Mouse (Mus musculus) hindbrain, embryonic 16.5 days (tissue): Measurements from ENCODE around the gene Ticrr. TPM values are rescaled to one million over a fixed set of nuclear protein-coding genes. Genes with fewer than 3 reads are reported as not detected.

ENCODE experiments used
- ATAC-seq: fragments of 200-750 bp; cut with Nextera tagmentation; 2 replicates; pipeline ENCODE4 v1.8.0; 2017; ENCODE audit warnings: moderate TSS enrichment, moderate library complexity
- H3K27ac ChIP-seq: fragments of 300-500 bp; sonication (generic); 2 replicates; pipeline ENCODE4 v1.5.1; 2014; ENCODE audit warnings: low read depth, mild to moderate bottlenecking, control low read depth, low read length, moderate library complexity
- H3K27me3 ChIP-seq: fragments of 300-500 bp; sonication (generic); replicated peaks from 2 replicates; pipeline ENCODE4 v1.6.1; 2014; ENCODE audit warnings: low read length; ENCODE audit not compliant: control insufficient read depth, insufficient read depth
- H3K36me3 ChIP-seq: fragments of 300-500 bp; sonication (generic); 2 replicates; pipeline ENCODE4 v1.6.1; 2014; ENCODE audit warnings: mild to moderate bottlenecking, low read length, moderate library complexity, mixed read lengths; ENCODE audit not compliant: control insufficient read depth, insufficient read depth
- H3K4me1 ChIP-seq: fragments of 300-500 bp; sonication (generic); 2 replicates; pipeline ENCODE4 v1.6.1; 2014; ENCODE audit warnings: low read depth, low read length; ENCODE audit not compliant: control insufficient read depth, insufficient read depth
- H3K4me2 ChIP-seq: fragments of 300-500 bp; sonication (generic); 2 replicates; pipeline ENCODE4 v1.6.1; 2014; ENCODE audit warnings: mild to moderate bottlenecking, low read length, control low read depth, moderate library complexity
- H3K4me3 ChIP-seq: fragments of 300-500 bp; sonication (generic); 2 replicates; pipeline ENCODE4 v1.5.1; 2014; ENCODE audit warnings: mild to moderate bottlenecking, low read length, control low read depth, moderate library complexity
- H3K9ac ChIP-seq: fragments of 300-500 bp; sonication (generic); 2 replicates; pipeline ENCODE4 v1.6.1; 2014; ENCODE audit warnings: low read depth, mild to moderate bottlenecking, control low read depth, low read length, moderate library complexity
- H3K9me3 ChIP-seq: fragments of 300-500 bp; sonication (generic); 2 replicates; pipeline ENCODE4 v1.6.1; 2014; ENCODE audit warnings: mild to moderate bottlenecking, low read length, moderate library complexity; ENCODE audit not compliant: control insufficient read depth
- WGBS: fragments of 180-500 bp; shearing (Covaris S2); extraction: QIAGEN DNeasy Blood & Tissue Kit; methylation state at CpG from one replicate; pipeline ENCODE4 v1.1.7; 2014; 5-methylcytosine and 5-hydroxymethylcytosine counted together
- polyA plus RNA-seq: library from polyadenylated mRNA; unstranded; fragments of >200 nt; fragmentation: Nextera tagmentation; extraction: Ambion mirVana; gene quantifications from 2 replicates; pipeline ENCODE4 v1.2.1, GENCODE M21; 2015

Gene Ticrr
- polyA plus RNA-seq, 1 experiment from 2014 or later: 1.8 TPM

GRCm38 (mm10) chr7:79734563-79734962 is 74.6 kb downstream of the Ticrr start:
- ATAC-seq: no peak; the same call in 1 of the 2 replicates
- H3K9me3 ChIP-seq: no peaks in the 10 kb centered on the region

GRCm38 (mm10) chr7:79736511-79736910 is 76.5 kb downstream of the Ticrr start:
- Histone ChIP-seq H3K36me3 (peaks cover 4% of the 10 kb centered on the region; the same call in 1 of the 2 replicates), H3K9me3 (no peaks in the 10 kb centered on the region), H3K4me2 (no peak overlapping the region), H3K27ac (no peak overlapping the region), H3K27me3 (no peaks in the 10 kb centered on the region), H3K4me3 (no peak overlapping the region), H3K9ac (no peak overlapping the region), H3K4me1 (no peaks in the 10 kb centered on the region)
- ATAC-seq: no peak
- WGBS: 93% methylated on average over 14 of the region's 14 CpGs

More at GRCm38 (mm10) chr7:79734563-79734962, 74.6 kb downstream of the Ticrr start:
- 74% methylated on average over 8 of the region's 8 CpGs for WGBS
- Histone ChIP-seq H3K27me3 (no peaks in the 10 kb centered on the region), H3K4me1 (no peaks in the 10 kb centered on the region), H3K36me3 (peaks cover 4% of the 10 kb centered on the region; the same call in 1 of the 2 replicates), H3K9ac (no peak overlapping the region), H3K4me2 (no peak overlapping the region), H3K27ac (no peak overlapping the region), H3K4me3 (no peak overlapping the region)

DNA sequence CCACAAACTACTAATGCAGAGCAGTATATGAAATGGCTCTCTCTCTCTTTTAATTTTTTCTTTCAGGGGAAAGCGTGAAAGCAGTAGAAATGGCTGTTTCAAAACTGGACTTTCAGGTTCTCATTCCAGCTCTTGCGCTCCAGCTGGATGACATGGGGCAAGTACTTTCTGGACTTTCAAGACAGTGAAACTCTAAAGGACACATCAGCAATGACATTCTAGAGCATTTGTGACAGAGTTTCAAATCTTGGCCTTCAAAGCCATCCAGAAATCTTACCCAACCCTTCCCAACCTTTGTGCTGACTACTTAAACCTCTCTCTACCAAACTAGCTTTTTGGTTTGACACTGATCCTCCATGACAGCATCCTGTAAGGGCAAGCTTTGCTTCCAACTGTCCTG is 78.9 kb downstream of the Ticrr start:
- no peak overlapping the region for H3K9ac ChIP-seq
- no peaks in the 10 kb centered on the region for H3K9me3 ChIP-seq
- peaks cover 6% of the 10 kb centered on the region for H3K4me1 ChIP-seq
- H3K4me2 ChIP-seq: no peak overlapping the region
- no peak overlapping the region for H3K27ac ChIP-seq
- H3K36me3 ChIP-seq: peaks cover 4% of the 10 kb centered on the region; the same call in 1 of the 2 replicates
- no peak overlapping the region for H3K4me3 ChIP-seq
- no peaks in the 10 kb centered on the region for H3K27me3 ChIP-seq
- ATAC-seq: no peak
- WGBS: 93% methylated on average over 2 of the region's 2 CpGs

- ATAC-seq: no peak
- Histone ChIP-seq H3K9ac (no peak overlapping the region), H3K27me3 (no peaks in the 10 kb centered on the region), H3K36me3 (peaks cover 4% of the 10 kb centered on the region; the same call in 1 of the 2 replicates), H3K9me3 (no peaks in the 10 kb centered on the region), H3K4me2 (no peak overlapping the region), H3K4me1 (peaks cover 6% of the 10 kb centered on the region), H3K4me3 (no peak overlapping the region), H3K27ac (no peak overlapping the region)
- WGBS: 77% methylated on average over 4 of the region's 4 CpGs
These were observed 80.3 kb downstream of the Ticrr start for GRCm38 (mm10) chr7:79740279-79740678.

DNA sequence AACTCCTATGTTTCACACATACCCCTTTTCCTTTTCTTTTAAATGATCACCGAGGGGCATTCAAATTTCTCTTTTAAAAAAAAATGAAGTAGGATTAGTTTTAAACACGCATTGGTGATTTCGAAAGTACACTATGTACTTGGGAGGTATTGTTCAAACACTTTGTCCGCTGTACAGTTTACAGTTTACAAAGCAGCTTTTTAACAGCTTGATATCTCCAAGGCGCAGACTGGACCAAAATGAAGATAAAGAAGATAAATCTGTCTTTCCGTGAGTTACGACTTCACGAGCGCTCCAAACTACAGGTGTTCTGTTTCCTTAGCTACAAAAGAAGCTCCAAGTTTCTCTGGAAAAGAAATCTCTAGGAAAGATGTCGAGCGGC is 82.3 kb downstream of the Ticrr start:
- Histone ChIP-seq H3K9ac (peak overlapping the region; percentile 67), H3K27ac (no peak overlapping the region), H3K36me3 (peaks cover 2% of the 10 kb centered on the region; the same call in 1 of the 2 replicates), H3K4me1 (peaks cover 6% of the 10 kb centered on the region), H3K27me3 (no peaks in the 10 kb centered on the region), H3K9me3 (no peaks in the 10 kb centered on the region), H3K4me3 (peak overlapping the region; percentile 72), H3K4me2 (peak overlapping the region; percentile 97)
- 24% methylated on average over 11 of the region's 11 CpGs for WGBS
- ATAC-seq: no peak

GRCm38 (mm10) chr7:79742659-79743536 is 82.9 kb downstream of the Ticrr start, which contains the start of the genes Pex11a and Wdr93:
TSS of gene Pex11a (minus strand) at chr7:79743131.
TSS of gene Wdr93 (plus strand) at chr7:79743163.
- no peaks in the 10 kb centered on the region for H3K27me3 ChIP-seq
- H3K27ac ChIP-seq: no peak within 1 kb of the TSS
- peak; percentile 95 for ATAC-seq
- H3K4me1 ChIP-seq: peaks cover 6% of the 10 kb centered on the region
- peak within 1 kb of the TSS; percentile 67 for H3K9ac ChIP-seq
- no peaks in the 10 kb centered on the region for H3K9me3 ChIP-seq
- H3K4me3 ChIP-seq: peak within 1 kb of the TSS; percentile 72
- WGBS: 4% methylated on average over 46 of the region's 46 CpGs
- H3K36me3 ChIP-seq: no peaks in the 10 kb centered on the region
- peak within 1 kb of the TSS; percentile 97 for H3K4me2 ChIP-seq

DNA sequence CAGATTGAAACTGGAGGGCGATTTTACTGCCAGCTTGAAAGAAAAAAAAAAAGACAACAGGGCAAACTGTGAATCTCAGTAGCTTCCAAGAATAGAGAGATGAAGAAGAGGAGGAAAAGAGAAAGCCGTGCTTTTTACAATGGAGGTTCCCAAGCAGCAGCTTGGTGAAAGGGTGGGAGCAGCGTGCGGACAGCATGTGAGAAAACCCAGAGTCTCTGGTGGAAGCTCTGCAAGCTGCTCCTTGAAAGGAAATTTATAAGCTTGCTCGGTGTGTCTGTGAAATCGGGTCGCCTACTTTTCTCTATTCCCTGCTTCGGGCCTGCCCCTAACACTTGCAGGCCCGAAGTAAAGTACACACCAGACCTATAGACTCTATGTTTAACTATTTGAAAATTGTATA is 84.1 kb downstream of the Ticrr start:
- Histone ChIP-seq H3K36me3 (no peaks in the 10 kb centered on the region), H3K27me3 (no peaks in the 10 kb centered on the region), H3K4me2 (no peak overlapping the region), H3K9me3 (no peaks in the 10 kb centered on the region), H3K27ac (no peak overlapping the region), H3K4me1 (peaks cover 6% of the 10 kb centered on the region), H3K9ac (no peak overlapping the region), H3K4me3 (no peak overlapping the region)
- no peak for ATAC-seq
- WGBS: 92% methylated on average over 9 of the region's 9 CpGs

DNA sequence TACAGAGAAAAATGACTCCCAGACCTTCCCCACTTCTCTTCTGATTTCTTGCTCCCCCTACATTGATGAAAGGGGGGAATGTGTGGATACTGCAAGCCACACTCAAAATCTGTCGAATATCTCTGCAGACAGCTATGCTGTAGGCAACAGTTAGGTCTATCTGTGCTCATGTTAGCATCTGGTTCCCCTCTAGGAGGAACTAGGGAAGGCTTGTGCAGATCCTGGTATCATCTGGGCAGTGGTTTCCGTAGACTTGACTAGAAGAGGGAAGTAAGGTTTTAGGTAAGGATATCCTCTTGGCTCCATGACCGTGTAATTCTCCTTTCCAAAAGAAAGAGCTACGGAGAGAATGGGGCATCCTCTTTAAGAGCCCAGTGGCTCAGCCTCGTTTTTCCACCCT is 84.6 kb downstream of the Ticrr start:
- no peaks in the 10 kb centered on the region for H3K36me3 ChIP-seq
- no peaks in the 10 kb centered on the region for H3K27me3 ChIP-seq
- WGBS: 80% methylated on average over 5 of the region's 5 CpGs
- ATAC-seq: no peak
- no peak overlapping the region for H3K4me3 ChIP-seq
- H3K4me2 ChIP-seq: no peak overlapping the region
- no peak overlapping the region for H3K27ac ChIP-seq
- no peaks in the 10 kb centered on the region for H3K9me3 ChIP-seq
- H3K4me1 ChIP-seq: peaks cover 6% of the 10 kb centered on the region
- no peak overlapping the region for H3K9ac ChIP-seq

- Histone ChIP-seq H3K9me3 (no peaks in the 10 kb centered on the region), H3K4me1 (peaks cover 6% of the 10 kb centered on the region), H3K4me3 (no peak overlapping the region), H3K9ac (no peak overlapping the region), H3K4me2 (no peak overlapping the region), H3K27ac (no peak overlapping the region), H3K27me3 (no peaks in the 10 kb centered on the region), H3K36me3 (no peaks in the 10 kb centered on the region)
- 84% methylated on average over 6 of the region's 6 CpGs for WGBS
- ATAC-seq: no peak
These were observed 87.7 kb downstream of the Ticrr start for GRCm38 (mm10) chr7:79747659-79748058.
